Mouse (Mus musculus) embryonic facial prominence, embryonic 12.5 days (tissue): Measurements from ENCODE around the gene Fxr1. TPM values are rescaled to one million over a fixed set of nuclear protein-coding genes. Genes with fewer than 3 reads are reported as not detected.

Source experiments
- ATAC-seq: fragments of 200-750 bp; cut with Nextera tagmentation; 2 replicates; pipeline ENCODE4 v1.8.0; 2017; ENCODE audit not compliant: insufficient number of reproducible peaks, insufficient read depth, low FRiP score, low TSS enrichment
- H3K27ac ChIP-seq: fragments of 300-500 bp; sonication (generic); 2 replicates; pipeline ENCODE4 v1.5.1; 2016; ENCODE audit warnings: mild to moderate bottlenecking
- H3K27me3 ChIP-seq: fragments of 300-500 bp; sonication (generic); 2 replicates; pipeline ENCODE4 v1.6.1; 2016; ENCODE audit warnings: mild to moderate bottlenecking, moderate library complexity
- H3K36me3 ChIP-seq: fragments of 300-500 bp; sonication (generic); 2 replicates; pipeline ENCODE4 v1.6.1; 2016; ENCODE audit warnings: mild to moderate bottlenecking
- H3K4me1 ChIP-seq: fragments of 300-500 bp; sonication (generic); 2 replicates; pipeline ENCODE4 v1.6.1; 2016
- H3K4me2 ChIP-seq: fragments of 300-500 bp; sonication (generic); replicated peaks from 2 replicates; pipeline ENCODE4 v1.6.1; 2016; ENCODE audit warnings: mild to moderate bottlenecking, moderate library complexity
- H3K4me3 ChIP-seq: fragments of 300-500 bp; sonication (generic); 2 replicates; pipeline ENCODE4 v1.5.1; 2016; ENCODE audit warnings: mild to moderate bottlenecking
- H3K9ac ChIP-seq: fragments of 300-500 bp; sonication (generic); 2 replicates; pipeline ENCODE4 v1.6.1; 2016; ENCODE audit warnings: mild to moderate bottlenecking, moderate library complexity
- H3K9me3 ChIP-seq: fragments of 300-500 bp; sonication (generic); 2 replicates; pipeline ENCODE4 v1.6.1; 2016; ENCODE audit warnings: mild to moderate bottlenecking, moderate library complexity
- WGBS: fragments of 180-500 bp; shearing (Covaris S2); methylation state at CpG from one replicate; pipeline ENCODE4 v1.1.7; 2016; 5-methylcytosine and 5-hydroxymethylcytosine counted together
- polyA plus RNA-seq: library from polyadenylated mRNA; unstranded; fragments of >200 nt; fragmentation: Nextera tagmentation; extraction: Ambion mirVana; gene quantifications from 2 replicates; pipeline ENCODE4 v1.2.1, GENCODE M21; 2016

Gene Fxr1
- polyA plus RNA-seq, 1 experiment from 2014 or later = 69.2 TPM

DNA sequence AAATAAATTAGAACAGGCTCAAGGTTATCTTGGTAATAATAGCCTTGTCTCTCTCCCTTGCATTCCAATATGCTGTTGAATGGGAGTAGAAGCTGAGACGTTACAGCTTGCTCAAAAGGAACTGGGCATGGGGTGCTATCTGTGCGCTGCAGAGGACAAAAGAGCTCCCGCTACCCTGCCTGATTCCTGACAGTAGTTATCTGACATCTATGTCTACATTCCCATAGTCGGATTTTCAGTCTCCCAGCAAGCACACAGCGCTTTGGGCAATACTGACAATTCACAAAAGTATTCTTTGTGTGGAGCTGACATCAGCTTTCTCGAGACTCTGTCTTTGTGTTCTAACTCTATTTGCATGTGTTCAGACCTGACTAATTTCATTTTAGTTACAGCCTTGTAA lies 96.1 kb downstream of the Fxr1 start:
- ATAC-seq = no peak
- WGBS = 57% methylated on average over 6 of the region's 6 CpGs
- H3K4me1 ChIP-seq = no peaks in the 10 kb centered on the region
- H3K36me3 ChIP-seq = no peaks in the 10 kb centered on the region
- H3K9me3 ChIP-seq = no peaks in the 10 kb centered on the region
- no peaks in the 10 kb centered on the region for H3K27me3 ChIP-seq
- H3K4me2 ChIP-seq = no peak overlapping the region
- H3K27ac ChIP-seq = no peak overlapping the region
- no peak overlapping the region for H3K4me3 ChIP-seq
- no peak overlapping the region for H3K9ac ChIP-seq

DNA sequence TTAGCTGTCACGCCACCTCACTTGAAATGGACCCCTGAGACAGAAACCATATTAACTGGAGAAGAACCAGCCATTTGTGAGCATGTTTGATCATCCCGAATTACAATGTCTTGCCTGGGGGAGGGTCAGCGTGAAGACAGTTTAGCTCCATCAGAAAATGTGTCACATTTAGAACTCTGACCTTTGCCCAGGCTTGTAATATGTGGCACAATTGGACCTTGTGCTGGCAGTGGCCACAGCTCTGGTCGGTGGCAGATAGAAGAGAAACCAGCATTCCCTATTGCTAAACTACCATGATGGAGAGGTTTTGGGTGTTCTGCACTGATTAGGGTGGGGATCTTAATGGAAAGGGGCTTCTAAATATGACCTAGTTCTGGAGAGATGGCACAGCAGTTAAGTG lies 100.1 kb downstream of the Fxr1 start:
- H3K4me2 ChIP-seq = no peak overlapping the region
- no peak overlapping the region for H3K9ac ChIP-seq
- no peak overlapping the region for H3K27ac ChIP-seq
- no peaks in the 10 kb centered on the region for H3K27me3 ChIP-seq
- no peaks in the 10 kb centered on the region for H3K9me3 ChIP-seq
- H3K4me3 ChIP-seq = no peak overlapping the region
- ATAC-seq = no peak
- WGBS = 38% methylated on average over 4 of the region's 4 CpGs
- no peaks in the 10 kb centered on the region for H3K4me1 ChIP-seq
- H3K36me3 ChIP-seq = no peaks in the 10 kb centered on the region

Other genes starting within 250 kb of the Fxr1 start
- gene Ttc14, start 220.1 kb upstream of the Fxr1 start, polyA plus RNA-seq = 79.5 and 89.6 TPM in 2 replicates
- 5.7 and 5.9 TPM in 2 replicates for gene Ccdc39, start 175.6 kb upstream of the Fxr1 start, polyA plus RNA-seq
- 138 and 144 TPM in 2 replicates for gene Dnajc19, start 61.4 kb downstream of the Fxr1 start, polyA plus RNA-seq